26 mouse cellular contexts compared by ENCODE assay signal in genomic region chr14:118490525-118490924, GRCm38 (mm10).
DNase-seq lines count a peak whose midpoint lies in the region; ATAC-seq lines count a peak whose summit lies in the region.
"Had no signal": no experiment of that assay in that cellular context is flagged by ENCODE, and none has a peak within 500 bp of the region (broad histone marks: within the 10 kb centered on the region; RNA-seq: fewer than 3 reads in every experiment).

No protein-coding gene starts in this region.

- peaks cover 21% of the 10 kb centered on the region; the same call in 1 of the 2 replicates for H3K27me3 ChIP-seq in forebrain, embryonic 12.5 days
- no peaks in the 10 kb centered on the region for H3K27me3 ChIP-seq in forebrain, embryonic 11.5 days (ENCODE audit: control insufficient read depth, insufficient read depth, low read length)
- peaks cover 16% of the 10 kb centered on the region for H3K27me3 ChIP-seq in midbrain, embryonic 12.5 days
- H3K27me3 ChIP-seq in midbrain, embryonic 14.5 days (ENCODE audit: control insufficient read depth, insufficient read depth, low read length) = no peaks in the 10 kb centered on the region
- 0 out of 2 replicates have a peak, but pooled peaks cover 3% of the 10 kb centered on the region for H3K27me3 ChIP-seq in hindbrain, embryonic 13.5 days
- peaks cover 3% of the 10 kb centered on the region; the same call in 1 of the 2 replicates for H3K27me3 ChIP-seq in neural tube, embryonic 13.5 days
- H3K27me3 ChIP-seq: embryonic facial prominence, embryonic 12.5 days; lung, embryonic 15.5 days had no signal

- H3K4me2 ChIP-seq in forebrain, embryonic 12.5 days = peak overlapping the region; percentile 46; the same call in 1 of the 2 replicates
- H3K4me2 ChIP-seq in forebrain, embryonic 11.5 days (ENCODE audit: low read depth, low read length, severe bottlenecking) = no peak overlapping the region
- H3K4me2 ChIP-seq in midbrain, embryonic 12.5 days (replicated peaks) = peak overlapping the region; percentile 43; the same call in 1 of the 2 replicates
- no peak overlapping the region; the same call in 1 of the 2 replicates for H3K4me2 ChIP-seq in midbrain, embryonic 14.5 days (ENCODE audit: low read length)
- H3K4me2 ChIP-seq in hindbrain, embryonic 13.5 days = peak overlapping the region; percentile 40; the same call in 1 of the 2 replicates
- H3K4me2 ChIP-seq in neural tube, embryonic 13.5 days = peak overlapping the region; percentile 43
- H3K4me2 ChIP-seq: liver, embryonic 11.5 days; lung, embryonic 15.5 days had no signal

- no peak overlapping the region for H3K4me3 ChIP-seq in forebrain, embryonic 12.5 days (replicated peaks)
- H3K4me3 ChIP-seq in forebrain, embryonic 11.5 days (ENCODE audit: low read depth, low read length) = no peak overlapping the region
- H3K4me3 ChIP-seq in midbrain, embryonic 12.5 days = no peak overlapping the region
- no peak overlapping the region for H3K4me3 ChIP-seq in midbrain, embryonic 14.5 days (replicated peaks; ENCODE audit: low read depth, low read length)
- H3K4me3 ChIP-seq in hindbrain, embryonic 13.5 days = no peak overlapping the region
- H3K4me3 ChIP-seq in neural tube, embryonic 13.5 days = no peak overlapping the region
- H3K4me3 ChIP-seq: embryonic facial prominence, embryonic 12.5 days; gastrocnemius, adult 2 months; left cerebral cortex, adult 2 months; limb, embryonic 13.5 days; lung, embryonic 15.5 days; myocyte had no signal

- DNase-seq in forebrain, embryonic 11.5 days (ENCODE audit: low spot score) = no peak
- no peak for DNase-seq in midbrain, embryonic 14.5 days
- no peak for DNase-seq in layer of hippocampus, adult 9-11 months
- DNase-seq: adrenal gland, adult 2 months; adrenal gland, postnatal 36 days; cerebellum, adult 2 months; gastrocnemius, adult 2 months; gastrocnemius, postnatal 36 days; heart, adult 18-20 months; heart, postnatal 36 days; kidney, adult 11 months; kidney, postnatal 25 days; thymus, adult 2 months; thymus, postnatal 4 days had no signal

- 64% methylated on average over 7 of the region's 7 CpGs for whole genome bisulfite sequencing in forebrain, embryonic 12.5 days
- 71% methylated on average over 7 of the region's 7 CpGs for WGBS in forebrain, embryonic 11.5 days
- WGBS in midbrain, embryonic 12.5 days = 72% methylated on average over 7 of the region's 7 CpGs
- WGBS in midbrain, embryonic 14.5 days = 58% methylated on average over 7 of the region's 7 CpGs
- 54% methylated on average over 7 of the region's 7 CpGs for WGBS in hindbrain, embryonic 13.5 days
- 41% methylated on average over 7 of the region's 7 CpGs for WGBS in neural tube, embryonic 13.5 days

- H3K4me1 ChIP-seq in forebrain, embryonic 12.5 days = peaks cover 16% of the 10 kb centered on the region
- peaks cover 6% of the 10 kb centered on the region; the same call in 1 of the 2 replicates for H3K4me1 ChIP-seq in forebrain, embryonic 11.5 days (replicated peaks; ENCODE audit: control insufficient read depth, insufficient read depth, low read length)
- H3K4me1 ChIP-seq in midbrain, embryonic 12.5 days = peaks cover 18% of the 10 kb centered on the region
- peaks cover 7% of the 10 kb centered on the region; the same call in 1 of the 2 replicates for H3K4me1 ChIP-seq in midbrain, embryonic 14.5 days (ENCODE audit: control insufficient read depth, insufficient read depth, low read length)
- H3K4me1 ChIP-seq in hindbrain, embryonic 13.5 days (replicated peaks) = peaks cover 20% of the 10 kb centered on the region
- peaks cover 20% of the 10 kb centered on the region for H3K4me1 ChIP-seq in neural tube, embryonic 13.5 days (replicated peaks)
- H3K4me1 ChIP-seq: lung, embryonic 15.5 days had no signal

- no peak overlapping the region for H3K9ac ChIP-seq in forebrain, embryonic 12.5 days
- no peak overlapping the region for H3K9ac ChIP-seq in forebrain, embryonic 11.5 days (ENCODE audit: low read length)
- H3K9ac ChIP-seq in midbrain, embryonic 12.5 days (replicated peaks) = no peak overlapping the region
- no peak overlapping the region for H3K9ac ChIP-seq in midbrain, embryonic 14.5 days (replicated peaks; ENCODE audit: low read length)
- H3K9ac ChIP-seq in hindbrain, embryonic 13.5 days = no peak overlapping the region
- H3K9ac ChIP-seq in neural tube, embryonic 13.5 days = no peak overlapping the region
- H3K9ac ChIP-seq: embryonic facial prominence, embryonic 12.5 days; limb, embryonic 13.5 days; lung, embryonic 15.5 days had no signal

- H3K36me3 ChIP-seq in forebrain, embryonic 12.5 days (replicated peaks) = no peaks in the 10 kb centered on the region
- H3K36me3 ChIP-seq in forebrain, embryonic 11.5 days (ENCODE audit: control insufficient read depth, insufficient read depth, low read length) = no peaks in the 10 kb centered on the region
- no peaks in the 10 kb centered on the region for H3K36me3 ChIP-seq in midbrain, embryonic 12.5 days
- H3K36me3 ChIP-seq in midbrain, embryonic 14.5 days (ENCODE audit: control insufficient read depth, insufficient read depth, low read length) = no peaks in the 10 kb centered on the region
- H3K36me3 ChIP-seq in hindbrain, embryonic 13.5 days = no peaks in the 10 kb centered on the region
- H3K36me3 ChIP-seq in neural tube, embryonic 13.5 days = no peaks in the 10 kb centered on the region
- H3K36me3 ChIP-seq: embryonic facial prominence, embryonic 12.5 days; limb, embryonic 13.5 days; lung, embryonic 15.5 days had no signal

- H3K9me3 ChIP-seq in forebrain, embryonic 12.5 days = no peaks in the 10 kb centered on the region
- H3K9me3 ChIP-seq in forebrain, embryonic 11.5 days (ENCODE audit: control insufficient read depth, low read length) = peaks cover 2% of the 10 kb centered on the region; the same call in 1 of the 2 replicates
- peaks cover 8% of the 10 kb centered on the region; the same call in 1 of the 2 replicates for H3K9me3 ChIP-seq in midbrain, embryonic 12.5 days
- no peaks in the 10 kb centered on the region for H3K9me3 ChIP-seq in midbrain, embryonic 14.5 days (ENCODE audit: control insufficient read depth, low read length)
- H3K9me3 ChIP-seq in hindbrain, embryonic 13.5 days = no peaks in the 10 kb centered on the region
- no peaks in the 10 kb centered on the region for H3K9me3 ChIP-seq in neural tube, embryonic 13.5 days
- H3K9me3 ChIP-seq: limb, embryonic 13.5 days; lung, embryonic 15.5 days had no signal

- no peak overlapping the region for H3K27ac ChIP-seq in forebrain, embryonic 12.5 days
- H3K27ac ChIP-seq in forebrain, embryonic 11.5 days (ENCODE audit: low read depth, low read length) = no peak overlapping the region
- no peak overlapping the region for H3K27ac ChIP-seq in midbrain, embryonic 12.5 days (replicated peaks)
- no peak overlapping the region for H3K27ac ChIP-seq in midbrain, embryonic 14.5 days (replicated peaks; ENCODE audit: low read depth, low read length)
- H3K27ac ChIP-seq in hindbrain, embryonic 13.5 days = no peak overlapping the region
- no peak overlapping the region for H3K27ac ChIP-seq in neural tube, embryonic 13.5 days (replicated peaks)
- H3K27ac ChIP-seq: embryonic facial prominence, embryonic 12.5 days; gastrocnemius, adult 2 months; left cerebral cortex, adult 2 months; limb, embryonic 13.5 days; lung, embryonic 15.5 days had no signal

- ATAC-seq in forebrain, embryonic 12.5 days (ENCODE audit: low FRiP score) = no peak
- ATAC-seq in forebrain, embryonic 11.5 days (replicated peaks; ENCODE audit: low FRiP score) = no peak
- ATAC-seq in midbrain, embryonic 12.5 days (ENCODE audit: low FRiP score, low read depth) = no peak
- ATAC-seq in midbrain, embryonic 14.5 days (ENCODE audit: low FRiP score, low TSS enrichment) = no peak
- ATAC-seq in hindbrain, embryonic 13.5 days (ENCODE audit: low FRiP score) = no peak
- ATAC-seq in neural tube, embryonic 13.5 days (ENCODE audit: low read depth) = no peak
- ATAC-seq in frontal cortex, adult (ENCODE audit: low TSS enrichment) = no peak
- ATAC-seq: activated CD4-positive, CD25-positive, alpha-beta regulatory T cell, adult 4 months had no signal

Comparison
In these comparisons a context has a peak if more than half of its experiments do, and no peak if none do; other contexts are left out.
1. H3K4me2 ChIP-seq: peak in forebrain, embryonic 12.5 days (single experiment), midbrain, embryonic 12.5 days (single experiment), hindbrain, embryonic 13.5 days (single experiment) and neural tube, embryonic 13.5 days (single experiment); none in forebrain, embryonic 11.5 days (single experiment) and midbrain, embryonic 14.5 days (single experiment).